Mouse (Mus musculus): ENCODE data around the gene Dlgap4. TPM values are rescaled to one million over a fixed set of nuclear protein-coding genes. Genes with fewer than 3 reads are reported as not detected.

Dlgap4 gene
- polyA plus RNA-seq, 1 experiment: 205 TPM

DNA sequence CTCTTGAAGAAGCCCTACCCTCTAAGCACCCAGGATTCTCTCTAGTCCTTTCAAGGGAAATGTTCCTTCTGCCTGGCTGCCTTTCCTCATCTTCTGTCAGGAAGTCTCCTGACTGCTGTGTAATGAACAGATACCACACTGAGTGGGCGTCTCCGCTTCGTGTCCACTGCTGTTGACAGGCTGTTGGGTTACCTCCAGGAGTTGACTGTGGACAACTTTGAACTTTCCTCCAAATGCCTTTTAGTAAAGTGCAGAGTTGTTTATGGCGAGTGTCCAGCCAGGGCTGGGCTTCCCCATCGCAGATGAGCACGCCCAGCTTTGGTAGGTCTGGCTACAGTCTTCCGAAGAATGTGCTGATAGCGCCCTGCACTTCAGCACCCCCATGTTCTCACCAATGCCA is 13.0 kb downstream of the Dlgap4 start:
- H3K4me3 ChIP-seq (ENCODE audit: insufficient read depth, low read length): no peak overlapping the region
- H3K4me1 ChIP-seq (ENCODE audit: control insufficient read depth, insufficient read depth, low read length): peaks cover 14% of the 10 kb centered on the region
- H3K27ac ChIP-seq (ENCODE audit: insufficient read depth, low read length): no peak overlapping the region
- TF ChIP-seq POLR2A (IDR thresholded peaks at IDR 0.05; ENCODE audit: extremely low read depth, insufficient read depth, low read length): no peak
- TF ChIP-seq CTCF (IDR thresholded peaks at IDR 0.05; ENCODE audit: extremely low read depth, insufficient read depth, low read length): no peak

DNA sequence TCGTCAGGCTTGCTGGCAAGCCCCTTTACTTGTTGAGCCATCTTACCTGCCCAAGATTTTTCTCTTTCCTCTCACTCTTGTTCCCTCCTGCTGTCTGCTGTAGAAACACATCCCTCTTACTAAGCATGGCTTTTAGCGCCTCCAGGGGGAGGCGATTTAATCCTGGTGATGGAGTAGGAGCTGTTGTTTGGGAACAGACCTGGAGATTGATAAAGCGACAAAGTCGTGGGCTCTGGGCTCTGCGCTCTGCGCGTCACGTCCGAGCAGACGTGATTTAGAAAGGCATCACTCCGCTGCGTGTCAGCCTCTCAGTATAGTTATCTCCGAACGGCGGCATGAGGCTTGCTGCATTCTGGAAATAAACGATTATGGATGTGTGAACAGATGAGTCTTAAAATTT is 14.4 kb downstream of the Dlgap4 start:
- Histone ChIP-seq H3K4me1 (ENCODE audit: control insufficient read depth, insufficient read depth, low read length) (peaks cover 14% of the 10 kb centered on the region), H3K4me3 (ENCODE audit: insufficient read depth, low read length) (no peak overlapping the region), H3K27ac (ENCODE audit: insufficient read depth, low read length) (no peak overlapping the region)
- TF ChIP-seq POLR2A (IDR thresholded peaks at IDR 0.05; ENCODE audit: extremely low read depth, insufficient read depth, low read length) (no peak), CTCF (IDR thresholded peaks at IDR 0.05; ENCODE audit: extremely low read depth, insufficient read depth, low read length) (no peak)

DNA sequence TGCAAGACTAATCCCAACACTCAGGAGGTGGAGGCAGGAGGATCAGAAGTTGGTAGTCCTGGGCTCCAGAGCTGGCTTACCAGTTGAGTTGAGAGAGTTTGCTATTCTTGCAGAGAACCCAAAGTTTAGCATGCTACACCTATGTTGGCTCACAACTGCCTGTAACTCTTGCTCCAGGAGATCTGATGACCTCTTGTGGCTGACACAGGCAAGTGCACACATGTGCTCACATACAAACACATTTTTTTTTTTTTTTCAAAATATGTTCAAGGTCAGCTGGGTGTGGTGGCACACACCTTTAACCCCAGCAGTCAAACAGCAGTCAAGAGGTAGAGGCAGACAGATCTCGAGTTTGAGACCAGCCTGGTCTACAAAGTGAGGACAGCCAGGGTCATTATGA is 16.8 kb downstream of the Dlgap4 start:
- Histone ChIP-seq H3K4me3 (ENCODE audit: insufficient read depth, low read length) (no peak overlapping the region), H3K4me1 (ENCODE audit: control insufficient read depth, insufficient read depth, low read length) (peaks cover 8% of the 10 kb centered on the region), H3K27ac (ENCODE audit: insufficient read depth, low read length) (no peak overlapping the region)
- TF ChIP-seq CTCF (IDR thresholded peaks at IDR 0.05; ENCODE audit: extremely low read depth, insufficient read depth, low read length) (0 out of 2 replicates have a peak, but pooled peaks have one; percentile 26), POLR2A (IDR thresholded peaks at IDR 0.05; ENCODE audit: extremely low read depth, insufficient read depth, low read length) (no peak)

DNA sequence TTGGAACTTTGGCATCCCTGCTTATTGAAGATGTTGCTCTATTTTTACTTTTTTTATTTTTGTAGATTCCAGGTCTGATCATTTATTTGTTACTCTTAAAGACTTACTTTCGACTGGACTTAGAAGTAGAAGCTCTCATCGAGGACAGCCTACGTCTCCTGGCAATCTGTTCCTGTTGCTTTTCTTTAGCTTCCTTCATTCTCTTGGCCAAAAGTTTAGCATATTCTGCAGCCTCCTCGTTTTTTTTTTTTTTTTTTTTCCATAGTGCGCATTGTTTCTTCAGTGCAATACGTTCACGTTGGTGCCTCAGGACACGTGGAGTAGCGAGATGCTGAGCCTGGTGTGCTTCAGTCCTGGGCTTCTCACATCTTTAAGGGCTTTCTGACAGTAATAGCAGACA is 19.2 kb downstream of the Dlgap4 start:
- Histone ChIP-seq H3K4me3 (ENCODE audit: insufficient read depth, low read length) (no peak overlapping the region), H3K27ac (ENCODE audit: insufficient read depth, low read length) (no peak overlapping the region), H3K4me1 (ENCODE audit: control insufficient read depth, insufficient read depth, low read length) (peaks cover 3% of the 10 kb centered on the region)
- TF ChIP-seq POLR2A (IDR thresholded peaks at IDR 0.05; ENCODE audit: extremely low read depth, insufficient read depth, low read length) (no peak), CTCF (IDR thresholded peaks at IDR 0.05; ENCODE audit: extremely low read depth, insufficient read depth, low read length) (no peak)

DNA sequence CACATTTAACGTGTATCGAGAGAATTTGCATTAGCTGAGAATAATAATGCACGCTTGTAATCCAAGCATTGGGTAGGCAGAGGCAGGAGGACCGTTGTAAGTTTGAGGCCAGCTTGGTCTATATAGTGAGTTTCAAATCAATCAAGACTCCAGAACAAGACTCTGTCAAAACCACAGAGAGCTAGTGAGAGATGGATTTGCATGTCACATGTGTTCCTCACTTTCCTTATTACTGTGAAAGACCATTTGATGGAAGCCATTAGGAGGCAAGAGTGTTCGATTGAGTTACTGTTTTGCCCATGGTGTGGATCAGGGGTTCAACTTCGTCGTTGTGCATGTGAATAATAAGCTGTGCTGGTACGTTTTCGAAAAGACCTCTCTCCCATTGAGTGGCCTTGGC is 21.6 kb downstream of the Dlgap4 start:
- Histone ChIP-seq H3K4me3 (ENCODE audit: insufficient read depth, low read length) (no peak overlapping the region), H3K27ac (ENCODE audit: insufficient read depth, low read length) (no peak overlapping the region), H3K4me1 (ENCODE audit: control insufficient read depth, insufficient read depth, low read length) (peaks cover 5% of the 10 kb centered on the region)
- TF ChIP-seq CTCF (IDR thresholded peaks at IDR 0.05; ENCODE audit: extremely low read depth, insufficient read depth, low read length): no peak
- no peak for TF ChIP-seq POLR2A (IDR thresholded peaks at IDR 0.05; ENCODE audit: extremely low read depth, insufficient read depth, low read length)

DNA sequence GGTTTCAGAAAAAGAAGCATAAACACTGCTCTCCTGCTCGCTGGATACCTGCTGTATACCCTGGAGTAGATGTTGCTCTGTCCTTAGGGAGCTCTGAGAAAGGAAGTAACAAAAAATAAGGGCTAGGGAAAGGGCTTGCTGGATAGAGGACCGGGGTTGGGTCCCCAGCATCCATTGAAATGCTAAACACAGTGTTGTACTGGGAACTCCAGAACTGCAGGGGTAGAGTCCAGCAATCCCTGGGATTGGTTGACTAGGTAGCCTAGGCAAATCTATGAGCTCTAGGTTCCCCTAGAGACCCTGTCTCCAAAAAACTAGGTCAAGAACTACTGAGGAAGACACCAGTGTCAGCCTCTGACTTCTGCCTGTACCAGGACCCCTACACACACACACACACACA is 27.6 kb downstream of the Dlgap4 start:
- peaks cover 6% of the 10 kb centered on the region for H3K4me1 ChIP-seq (ENCODE audit: control insufficient read depth, insufficient read depth, low read length)
- H3K27ac ChIP-seq (ENCODE audit: insufficient read depth, low read length): no peak overlapping the region
- no peak overlapping the region for H3K4me3 ChIP-seq (ENCODE audit: insufficient read depth, low read length)
- TF ChIP-seq CTCF (IDR thresholded peaks at IDR 0.05; ENCODE audit: extremely low read depth, insufficient read depth, low read length): no peak
- no peak for TF ChIP-seq POLR2A (IDR thresholded peaks at IDR 0.05; ENCODE audit: extremely low read depth, insufficient read depth, low read length)

DNA sequence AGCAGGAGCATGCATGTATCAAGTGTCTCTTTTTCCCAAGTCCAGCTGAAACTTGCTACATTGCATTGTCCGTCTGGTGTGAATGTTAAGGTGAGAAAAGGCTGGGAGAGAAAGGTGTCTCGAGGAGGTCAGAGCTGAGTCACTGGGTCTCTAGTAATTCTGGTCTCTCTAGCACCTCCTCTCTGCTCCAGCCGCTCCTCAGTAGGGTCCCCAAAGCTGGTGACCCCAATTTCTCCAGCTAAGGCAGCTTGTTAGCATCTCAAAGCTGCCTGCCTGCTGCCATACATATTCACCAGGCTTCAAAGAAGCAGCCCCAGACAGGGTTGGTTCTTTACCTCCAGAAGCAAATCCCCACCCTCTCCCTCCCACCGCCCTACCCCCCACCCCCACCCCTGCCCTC is 29.4 kb downstream of the Dlgap4 start:
- TF ChIP-seq CTCF (IDR thresholded peaks at IDR 0.05; ENCODE audit: extremely low read depth, insufficient read depth, low read length) (no peak), POLR2A (IDR thresholded peaks at IDR 0.05; ENCODE audit: extremely low read depth, insufficient read depth, low read length) (no peak)

DNA sequence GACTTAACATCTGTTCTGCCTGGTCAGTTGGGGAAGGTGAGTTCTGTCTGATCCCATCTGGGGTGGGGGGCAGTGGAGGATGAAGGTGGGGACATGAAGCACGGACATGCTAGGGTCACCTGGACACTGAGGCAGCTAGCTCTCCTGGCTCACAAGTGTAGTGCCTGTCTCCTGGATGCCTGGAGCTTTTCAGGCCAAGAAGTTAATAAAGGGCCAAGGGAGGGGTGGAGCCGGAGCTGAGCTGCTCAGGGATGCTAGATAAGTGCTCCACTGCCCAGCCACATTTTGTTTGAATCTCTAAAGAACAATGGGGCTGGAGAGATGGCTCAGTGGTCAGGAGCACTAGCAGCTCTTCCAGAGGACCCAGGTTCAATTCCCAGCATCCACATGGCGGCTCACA is 29.9 kb downstream of the Dlgap4 start:
- no peak overlapping the region for H3K27ac ChIP-seq (ENCODE audit: insufficient read depth, low read length)
- no peak for TF ChIP-seq POLR2A (IDR thresholded peaks at IDR 0.05; ENCODE audit: extremely low read depth, insufficient read depth, low read length)
- no peak for TF ChIP-seq CTCF (IDR thresholded peaks at IDR 0.05; ENCODE audit: extremely low read depth, insufficient read depth, low read length)
- peaks cover 15% of the 10 kb centered on the region for H3K4me1 ChIP-seq (ENCODE audit: control insufficient read depth, insufficient read depth, low read length)
- H3K4me3 ChIP-seq (ENCODE audit: insufficient read depth, low read length): no peak overlapping the region

More for the DNA sequence above, 29.4 kb downstream of the Dlgap4 start:
- peaks cover 15% of the 10 kb centered on the region for H3K4me1 ChIP-seq (ENCODE audit: control insufficient read depth, insufficient read depth, low read length)
- H3K4me3 ChIP-seq (ENCODE audit: insufficient read depth, low read length): no peak overlapping the region
- no peak overlapping the region for H3K27ac ChIP-seq (ENCODE audit: insufficient read depth, low read length)

DNA sequence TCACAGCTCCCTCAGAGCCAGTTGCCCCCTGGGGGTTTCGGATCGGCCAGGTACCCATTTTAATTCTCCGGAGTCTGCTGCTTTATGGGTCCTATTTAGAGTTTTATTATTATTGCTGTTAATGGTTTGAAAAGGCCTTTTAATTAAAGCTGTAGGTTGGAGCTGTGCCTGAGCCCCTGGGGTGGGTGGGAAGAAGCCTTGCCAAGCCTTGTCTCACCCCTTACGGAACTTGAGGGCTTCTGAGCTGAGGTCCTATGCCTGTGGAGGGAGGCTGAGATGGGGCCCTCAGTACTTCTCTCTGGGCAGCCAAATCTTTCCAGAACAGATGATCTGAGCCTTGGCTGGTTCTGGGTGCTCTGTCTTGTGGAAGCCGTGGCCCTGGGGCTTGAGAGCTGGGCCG is 31.6 kb downstream of the Dlgap4 start:
- Histone ChIP-seq H3K27ac (ENCODE audit: insufficient read depth, low read length) (no peak overlapping the region), H3K4me1 (ENCODE audit: control insufficient read depth, insufficient read depth, low read length) (peaks cover 22% of the 10 kb centered on the region), H3K4me3 (ENCODE audit: insufficient read depth, low read length) (no peak overlapping the region)
- no peak for TF ChIP-seq CTCF (IDR thresholded peaks at IDR 0.05; ENCODE audit: extremely low read depth, insufficient read depth, low read length)
- TF ChIP-seq POLR2A (IDR thresholded peaks at IDR 0.05; ENCODE audit: extremely low read depth, insufficient read depth, low read length): no peak

DNA sequence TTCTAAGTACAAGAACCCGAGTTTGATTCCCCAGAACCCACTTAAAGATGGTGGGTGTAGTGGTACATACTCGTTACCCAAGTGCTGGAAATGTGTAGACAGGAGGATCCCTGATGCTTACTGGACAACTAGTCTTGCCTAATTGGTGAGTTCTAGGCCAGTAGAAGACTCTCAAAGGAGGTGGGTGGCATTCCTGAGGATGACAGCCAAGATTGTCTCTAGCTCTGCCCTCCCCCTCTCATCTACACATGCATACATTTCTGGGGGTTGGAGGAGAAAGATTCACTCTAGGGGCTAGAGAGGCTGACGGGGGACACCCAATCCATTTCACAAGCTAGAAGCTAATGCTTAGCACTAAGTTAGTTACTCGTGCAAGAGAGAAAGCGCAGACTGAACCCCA is 33.4 kb downstream of the Dlgap4 start:
- no peak overlapping the region for H3K4me3 ChIP-seq (ENCODE audit: insufficient read depth, low read length)
- TF ChIP-seq CTCF (IDR thresholded peaks at IDR 0.05; ENCODE audit: extremely low read depth, insufficient read depth, low read length): no peak
- no peak for TF ChIP-seq POLR2A (IDR thresholded peaks at IDR 0.05; ENCODE audit: extremely low read depth, insufficient read depth, low read length)

More for the DNA sequence above, 33.4 kb downstream of the Dlgap4 start:
- Histone ChIP-seq H3K27ac (ENCODE audit: insufficient read depth, low read length) (no peak overlapping the region), H3K4me1 (ENCODE audit: control insufficient read depth, insufficient read depth, low read length) (peaks cover 22% of the 10 kb centered on the region)
